Mouse (Mus musculus) small intestine, adult 2 months (tissue): Measurements from ENCODE around the gene Xbp1.

Experiments
- CTCF ChIP-seq: fragments of 200-500 bp; IDR thresholded peaks from 2 replicates; pipeline ENCODE4 v1.5.1; 2012; ENCODE audit warnings: low read depth, mild to moderate bottlenecking, control low read depth, inconsistent platforms, low read length, moderate library complexity, mixed read lengths; ENCODE audit not compliant: insufficient replicate concordance, insufficient read length; ENCODE audit errors: extremely low read depth
- POLR2A ChIP-seq: fragments of 200-500 bp; IDR thresholded peaks from 2 replicates; pipeline ENCODE4 v1.6.1; 2012; ENCODE audit warnings: low read depth, mild to moderate bottlenecking, control low read depth, inconsistent platforms, low read length, moderate library complexity

GRCm38 (mm10) chr11:5522798-5523415, 2.4 kb downstream of the Xbp1 start:
- no peak for TF ChIP-seq POLR2A
- TF ChIP-seq CTCF: no peak
